Mouse (Mus musculus) spleen, adult 2 months (tissue): Measurements from ENCODE around the gene Avpi1. TPM values are rescaled to one million over a fixed set of nuclear protein-coding genes. Genes with fewer than 3 reads are reported as not detected.

Experiments
- DNase-seq, 2 experiments: peaks; one replicate each; pipeline versions ENCODE4 v3.0.0 to v3.0.0-alpha.2; 2012 to 2021; ENCODE audit warnings: low spot score in 2 of 2, low read depth in 1 of 2
- H3K27ac ChIP-seq: fragments of 200-500 bp; 2 replicates; pipeline ENCODE4 v1.5.1; 2012; ENCODE audit warnings: low read length, inconsistent platforms; ENCODE audit not compliant: insufficient read depth
- H3K27me3 ChIP-seq: fragments of 200-500 bp; 2 replicates; pipeline ENCODE4 v1.6.1; 2012; ENCODE audit warnings: mild to moderate bottlenecking, moderate library complexity, low read length, inconsistent platforms; ENCODE audit not compliant: control insufficient read depth, insufficient read depth
- H3K36me3 ChIP-seq: fragments of 200-500 bp; 2 replicates; pipeline ENCODE4 v1.6.1; 2012; ENCODE audit warnings: mild to moderate bottlenecking, low read length, inconsistent platforms; ENCODE audit not compliant: control insufficient read depth, insufficient read depth
- H3K4me1 ChIP-seq: fragments of 200-500 bp; 2 replicates; pipeline ENCODE4 v1.6.1; 2011; ENCODE audit warnings: inconsistent platforms; ENCODE audit not compliant: control insufficient read depth, insufficient read depth, insufficient read length
- H3K4me3 ChIP-seq: fragments of 200-500 bp; 2 replicates; pipeline ENCODE4 v1.5.1; 2011; ENCODE audit warnings: mild to moderate bottlenecking, inconsistent platforms; ENCODE audit not compliant: insufficient read depth, insufficient read length; ENCODE audit errors: extremely low read depth
- CTCF ChIP-seq: fragments of 200-500 bp; IDR thresholded peaks from 2 replicates; pipeline ENCODE4 v1.5.1; 2011; ENCODE audit warnings: mild to moderate bottlenecking, inconsistent platforms; ENCODE audit not compliant: insufficient read depth, insufficient read length, insufficient replicate concordance; ENCODE audit errors: extremely low read depth
- POLR2A ChIP-seq: fragments of 200-500 bp; IDR thresholded peaks from 2 replicates; pipeline ENCODE4 v1.6.1; 2011; ENCODE audit warnings: low read depth, low read length, inconsistent platforms
- WGBS: fragments of 180-500 bp; shearing (Covaris S2); methylation state at CpG from one replicate; pipeline ENCODE4 v1.1.7; 2018; 5-methylcytosine and 5-hydroxymethylcytosine counted together
- polyA plus RNA-seq: library from polyadenylated mRNA; depleted of rRNA; stranded (reverse); fragments of >200 nt; gene quantifications from 2 replicates; pipeline ENCODE4 v1.2.3, GENCODE M21; 2012

The Avpi1 gene
- polyA plus RNA-seq, 1 experiment, result 13.4 TPM

- peaks cover 24% of the 10 kb centered on the region for H3K36me3 ChIP-seq
- no peak overlapping the region for H3K27ac ChIP-seq
- DNase-seq, result no peak
- H3K4me3 ChIP-seq, result no peak overlapping the region
- no peaks in the 10 kb centered on the region for H3K27me3 ChIP-seq
- H3K4me1 ChIP-seq, result no peaks in the 10 kb centered on the region
- 94% methylated on average over 9 of the region's 9 CpGs for WGBS
- TF ChIP-seq CTCF, result no peak
- no peak for TF ChIP-seq POLR2A
Observed at GRCm38 (mm10) chr19:42118142-42118541, 10.7 kb downstream of the Avpi1 start.

- Histone ChIP-seq H3K27ac (no peak overlapping the region), H3K36me3 (peaks cover 17% of the 10 kb centered on the region), H3K4me3 (no peak overlapping the region), H3K27me3 (no peaks in the 10 kb centered on the region), H3K4me1 (no peaks in the 10 kb centered on the region)
- no peak for DNase-seq
- no peak for TF ChIP-seq CTCF
- no peak for TF ChIP-seq POLR2A
- 88% methylated on average over 4 of the region's 4 CpGs for WGBS
Observed at GRCm38 (mm10) chr19:42115783-42116335, 13.0 kb downstream of the Avpi1 start.

GRCm38 (mm10) chr19:42104681-42105080 lies 24.2 kb downstream of the Avpi1 start:
- no peak for TF ChIP-seq POLR2A
- TF ChIP-seq CTCF, result no peak
- Histone ChIP-seq H3K27ac (no peak overlapping the region), H3K36me3 (peaks cover 15% of the 10 kb centered on the region), H3K4me1 (no peaks in the 10 kb centered on the region), H3K27me3 (no peaks in the 10 kb centered on the region), H3K4me3 (no peak overlapping the region)
- no peak for DNase-seq
- 92% methylated on average over 9 of the region's 9 CpGs for WGBS

- H3K36me3 ChIP-seq, result peaks cover 8% of the 10 kb centered on the region
- DNase-seq, result no peak
- 88% methylated on average over 3 of the region's 3 CpGs for WGBS
- no peak overlapping the region for H3K27ac ChIP-seq
- no peak overlapping the region for H3K4me3 ChIP-seq
- no peaks in the 10 kb centered on the region for H3K4me1 ChIP-seq
- TF ChIP-seq CTCF (no peak), POLR2A (no peak)
- no peaks in the 10 kb centered on the region for H3K27me3 ChIP-seq
Observed at GRCm38 (mm10) chr19:42099406-42099805, 29.5 kb downstream of the Avpi1 start.

- no peaks in the 10 kb centered on the region for H3K36me3 ChIP-seq
- peaks cover 6% of the 10 kb centered on the region; the same call in 1 of the 2 replicates for H3K27me3 ChIP-seq
- H3K4me1 ChIP-seq, result peaks cover 10% of the 10 kb centered on the region
- under 1% methylated on average over 51 of the region's 52 CpGs for WGBS
- TF ChIP-seq POLR2A (no peak), CTCF (no peak)
- peak; percentile 14 to 26 for DNase-seq
- peak overlapping the region; percentile 84 for H3K27ac ChIP-seq
- peak overlapping the region; percentile 74 for H3K4me3 ChIP-seq
Observed at GRCm38 (mm10) chr19:42090637-42091141, 38.2 kb downstream of the Avpi1 start.

GRCm38 (mm10) chr19:42089748-42090595 lies 38.9 kb downstream of the Avpi1 start, which contains the start of gene Pi4k2a:
Gene Pi4k2a, plus strand, starts transcription at chr19:42090470.
- Histone ChIP-seq H3K4me3 (peak within 1 kb of the TSS; percentile 74), H3K27me3 (peaks cover 7% of the 10 kb centered on the region; the same call in 1 of the 2 replicates), H3K27ac (peak within 1 kb of the TSS; percentile 84), H3K4me1 (peaks cover 10% of the 10 kb centered on the region), H3K36me3 (no peaks in the 10 kb centered on the region)
- peak; percentile 32 for TF ChIP-seq POLR2A
- no peak for TF ChIP-seq CTCF
- DNase-seq, result peak; percentile 99
- WGBS, result under 1% methylated on average over 55 of the region's 55 CpGs
